Mouse (Mus musculus): ENCODE measurements at regions not wholly inside any gene's neighbourhood (a gene's known extent, or its start where the extent isn't known, plus 50 kb on each side); places are given as distances from the start of the nearest gene placed in this dataset.

DNA sequence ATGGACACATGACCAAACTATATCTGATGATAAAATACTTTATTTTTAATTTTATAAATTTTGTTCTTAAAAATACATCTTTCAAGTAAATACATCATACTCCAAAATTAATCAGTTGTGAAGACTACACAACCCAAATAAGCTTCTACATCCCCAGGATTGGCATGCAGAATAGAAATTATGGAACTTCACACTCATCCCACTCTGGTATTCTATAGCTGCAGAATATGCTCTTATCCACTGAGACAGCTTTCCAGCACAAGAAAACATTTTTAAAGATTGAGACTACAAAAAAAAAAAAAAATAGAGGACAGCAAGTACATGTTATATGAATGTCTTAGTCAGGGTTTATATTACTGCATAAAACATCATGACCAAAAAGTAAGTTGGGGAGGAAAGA, 94.4 kb downstream of the Gm11232 start:
- DNase-seq (ENCODE audit: low spot score in 2 of 2), result no peak

DNA sequence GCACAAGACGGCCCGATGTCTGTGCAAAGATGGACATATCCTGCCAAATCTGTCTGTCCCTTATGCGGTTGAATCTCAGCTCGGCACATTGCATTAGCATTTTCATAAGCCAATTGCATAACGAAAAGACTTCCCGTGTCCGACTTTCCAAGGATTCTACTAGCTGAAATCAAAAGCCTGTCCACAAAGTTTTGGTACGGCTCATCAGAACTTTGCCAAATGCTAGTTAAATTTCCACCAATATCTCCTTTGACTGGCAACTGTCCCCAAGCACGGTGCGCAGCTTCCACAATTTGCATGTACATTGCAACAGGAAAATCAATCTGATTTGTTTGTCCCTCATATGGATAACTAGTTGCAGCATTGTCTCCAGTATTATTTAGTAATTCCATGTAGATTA, 117.2 kb downstream of the Gm11232 start:
- DNase-seq (ENCODE audit: low spot score in 2 of 2), result no peak

DNA sequence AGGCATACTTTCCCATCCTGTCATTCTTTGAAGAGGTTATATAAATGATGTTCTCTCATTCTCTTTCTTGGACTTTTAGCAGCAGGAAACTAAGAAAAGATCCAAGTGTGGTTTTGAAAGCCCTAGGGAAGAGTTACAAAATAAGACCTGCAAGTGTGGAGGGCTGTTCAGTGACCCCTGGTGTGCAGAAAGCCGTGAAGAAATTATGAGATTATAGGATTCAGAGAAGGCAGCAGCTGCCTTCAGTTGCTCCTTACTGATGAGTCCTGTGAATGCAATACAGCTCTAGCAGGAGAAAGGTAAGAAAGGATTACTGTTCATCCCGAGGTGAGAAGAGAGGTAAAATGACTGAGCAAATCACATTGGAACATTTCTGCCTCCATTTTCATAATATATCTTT, 130.7 kb downstream of the Gm11232 start:
- DNase-seq (ENCODE audit: low spot score in 2 of 2), result no peak

DNA sequence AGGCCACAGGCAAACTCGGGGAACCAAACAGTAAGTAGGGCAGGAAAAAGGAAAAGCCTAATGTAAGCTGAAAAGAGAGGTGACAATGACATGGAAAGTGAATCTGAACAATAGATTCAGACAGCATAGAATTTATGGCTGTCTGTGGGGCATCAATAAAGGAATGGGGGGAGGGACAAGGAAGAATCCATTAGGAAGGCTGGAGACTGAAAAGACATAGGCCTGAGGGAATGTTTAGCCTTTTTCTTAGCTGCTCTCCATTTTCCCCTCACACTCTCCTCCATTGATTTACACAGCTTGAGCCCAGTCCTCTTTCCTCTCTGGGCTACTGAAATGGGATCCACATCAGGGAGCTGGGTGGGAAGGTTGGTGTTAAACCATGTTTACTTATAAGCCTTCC, 131.1 kb downstream of the Gm11232 start:
- DNase-seq (ENCODE audit: low spot score in 2 of 2), result no peak

DNA sequence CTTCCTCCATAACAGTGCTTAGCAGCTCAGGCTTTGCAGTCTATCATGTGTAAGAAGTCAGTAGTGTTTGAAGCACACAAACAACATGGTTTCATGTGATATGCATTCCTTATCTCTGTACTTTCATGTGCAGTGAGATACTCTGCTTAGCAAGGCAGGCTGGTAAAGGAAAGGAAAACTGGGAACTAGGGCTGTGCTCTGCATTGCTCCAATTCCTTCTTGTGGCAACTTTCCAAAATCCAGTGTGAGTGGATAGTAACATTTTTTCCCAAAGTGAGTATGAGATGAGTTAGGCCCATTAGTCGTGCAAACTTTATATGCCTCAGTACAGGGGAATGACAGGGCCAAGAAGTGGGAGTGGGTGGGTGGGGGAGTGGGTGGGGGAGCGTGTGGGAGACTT, 133.0 kb downstream of the Gm11232 start:
- no peak for DNase-seq (ENCODE audit: low spot score in 2 of 2)

DNA sequence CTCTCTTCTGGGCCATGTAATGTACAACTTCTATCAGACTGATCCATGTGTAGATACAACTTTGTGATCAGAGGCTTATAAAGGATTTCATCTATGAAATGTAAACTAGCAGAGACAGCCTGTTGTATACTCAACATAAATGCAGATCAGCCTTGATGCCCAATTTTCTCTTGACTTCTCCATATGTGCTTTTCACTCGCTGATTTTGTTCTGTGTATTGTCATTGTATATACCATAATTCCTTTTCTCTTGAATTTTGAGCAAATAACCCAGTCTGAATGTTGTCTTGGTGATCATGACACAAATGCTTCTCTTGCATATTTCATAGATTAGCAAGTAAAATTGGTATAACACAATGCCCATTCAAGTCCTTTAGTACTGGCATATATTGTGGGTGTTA, 144.0 kb downstream of the Gm11232 start:
- DNase-seq (ENCODE audit: low spot score in 2 of 2), result no peak

DNA sequence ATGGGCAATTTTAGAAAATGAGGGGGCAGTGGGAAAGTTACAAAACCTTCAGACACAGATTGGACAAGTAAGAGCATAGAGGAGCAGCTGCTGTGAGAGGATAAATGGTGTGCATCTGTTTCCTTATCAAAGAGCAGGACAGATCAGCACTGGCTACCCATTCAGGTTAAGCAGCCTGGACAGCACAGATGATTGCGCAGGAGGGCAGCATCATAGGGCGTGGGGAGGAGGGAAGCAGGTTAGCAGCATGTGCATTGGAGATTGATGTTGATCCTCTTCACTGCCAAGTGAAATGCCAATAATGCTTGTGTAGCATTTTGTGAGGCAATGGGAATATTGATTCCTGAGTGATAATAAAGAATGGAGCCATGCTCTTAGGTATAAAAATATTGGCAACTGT, 171.9 kb downstream of the Gm11232 start:
- DNase-seq (ENCODE audit: low spot score in 2 of 2), result no peak

DNA sequence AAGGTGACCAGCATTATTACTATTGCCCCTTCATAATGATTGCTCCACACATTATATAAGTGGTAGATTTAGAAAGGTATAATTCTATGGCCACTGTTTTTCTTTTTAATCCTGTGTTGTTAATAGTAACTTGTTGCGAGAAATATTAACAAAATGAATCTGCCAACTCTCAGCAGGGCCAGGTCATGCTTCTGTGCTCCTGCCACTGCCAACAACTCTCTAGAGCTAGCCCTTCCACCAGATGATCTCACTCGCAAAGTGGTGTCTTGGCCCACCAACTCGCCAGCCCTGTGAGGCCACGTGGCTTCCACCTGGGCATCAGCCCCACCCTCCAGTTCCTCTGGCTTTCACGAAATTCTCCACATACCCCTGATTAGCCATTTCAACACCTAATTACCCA, 197.1 kb downstream of the Gm11232 start:
- no peak for DNase-seq (ENCODE audit: low spot score in 2 of 2)

DNA sequence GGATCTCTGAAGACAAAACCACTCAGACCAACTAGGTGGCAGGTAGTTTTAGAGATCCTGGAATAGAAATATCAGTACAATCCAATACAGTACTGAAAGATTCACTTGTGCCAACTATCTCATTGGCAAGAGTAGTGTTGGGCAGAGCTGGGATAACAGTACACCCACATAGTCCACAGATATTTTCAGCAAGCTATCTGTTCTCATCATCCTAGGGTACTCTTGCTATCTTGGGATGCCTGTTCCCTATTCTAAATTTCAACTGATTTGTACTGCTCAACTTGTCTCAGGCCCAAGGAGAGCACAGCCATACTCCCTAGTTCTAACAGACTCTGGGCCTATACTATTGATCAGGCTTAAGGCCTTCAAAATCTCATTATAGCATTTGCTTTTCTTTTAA, 218.6 kb downstream of the Gm11232 start:
- DNase-seq (ENCODE audit: low spot score in 2 of 2), result no peak

DNA sequence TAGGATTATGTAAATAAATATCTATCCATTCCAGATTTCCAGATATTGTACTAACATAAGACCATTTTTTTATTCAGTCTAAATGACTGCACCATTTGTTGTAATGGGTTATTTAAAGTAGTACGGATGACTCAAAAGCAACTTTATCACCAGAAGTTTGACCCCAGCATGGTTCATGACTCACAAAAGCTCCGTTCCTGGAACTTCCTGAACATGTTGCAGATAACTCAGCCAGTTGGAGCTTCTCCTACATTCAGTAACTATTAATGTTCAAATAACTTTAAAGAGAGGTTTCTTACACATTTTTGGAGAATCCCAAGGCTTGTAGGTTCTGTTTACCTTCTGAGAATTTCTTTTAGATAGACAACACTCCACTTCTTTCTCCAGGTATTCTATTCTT, 219.8 kb downstream of the Gm11232 start:
- no peak for DNase-seq (ENCODE audit: low spot score in 2 of 2)

DNA sequence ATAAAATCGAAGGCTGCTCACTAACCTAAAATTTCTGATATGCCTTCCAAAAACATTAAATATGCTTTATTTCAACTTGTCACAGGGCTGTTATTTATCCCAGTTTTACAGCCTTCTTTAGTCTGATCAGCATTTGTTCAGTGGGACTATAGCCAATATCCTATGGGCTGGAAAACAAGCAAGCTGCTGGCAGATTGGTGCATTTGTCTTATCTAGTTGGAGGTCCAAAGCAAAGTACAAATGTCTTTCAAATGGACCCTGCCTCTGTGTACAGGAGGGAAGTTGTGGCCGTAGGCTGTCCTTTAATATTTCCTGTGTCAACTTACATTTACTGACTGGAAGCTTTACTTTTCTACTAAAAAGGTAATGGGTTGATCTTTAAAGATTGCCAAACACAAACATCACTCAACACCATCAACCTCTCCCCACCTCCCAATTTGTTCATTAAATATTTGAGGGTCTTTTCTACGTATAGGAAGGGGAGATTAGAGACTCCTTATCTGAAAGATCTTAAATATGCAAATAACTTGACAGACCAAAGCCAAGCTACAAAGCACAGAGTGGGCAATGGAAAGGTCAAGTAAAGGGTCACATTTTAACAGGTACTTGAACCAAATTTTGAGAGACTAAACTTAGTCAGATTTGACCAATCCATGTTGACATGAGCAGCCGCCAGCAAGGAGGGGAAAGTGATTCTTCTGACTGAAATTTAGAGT, 233.4 kb downstream of the Gm11232 start:
- DNase-seq (ENCODE audit: low spot score in 2 of 2), result no peak

DNA sequence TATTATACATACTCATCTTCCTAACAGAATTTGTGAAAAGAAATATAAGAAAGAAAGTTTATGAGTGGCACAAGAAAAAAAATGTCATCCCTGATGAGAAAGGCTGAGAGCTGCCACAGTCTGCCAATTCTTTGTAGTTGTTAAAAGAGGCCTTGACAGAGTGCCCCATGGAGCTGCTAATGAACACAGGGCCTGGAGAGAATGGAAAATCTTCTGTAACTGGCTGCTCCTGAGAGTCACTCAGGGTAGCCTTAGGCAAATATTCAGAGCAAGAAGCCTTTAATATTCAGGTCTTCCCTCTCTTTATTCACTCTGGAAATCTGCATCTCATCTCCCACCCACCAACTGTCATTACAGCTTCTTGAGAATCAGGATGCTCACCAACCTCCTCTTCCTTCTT, 237.0 kb downstream of the Gm11232 start:
- no peak for DNase-seq (ENCODE audit: low spot score in 2 of 2)

DNA sequence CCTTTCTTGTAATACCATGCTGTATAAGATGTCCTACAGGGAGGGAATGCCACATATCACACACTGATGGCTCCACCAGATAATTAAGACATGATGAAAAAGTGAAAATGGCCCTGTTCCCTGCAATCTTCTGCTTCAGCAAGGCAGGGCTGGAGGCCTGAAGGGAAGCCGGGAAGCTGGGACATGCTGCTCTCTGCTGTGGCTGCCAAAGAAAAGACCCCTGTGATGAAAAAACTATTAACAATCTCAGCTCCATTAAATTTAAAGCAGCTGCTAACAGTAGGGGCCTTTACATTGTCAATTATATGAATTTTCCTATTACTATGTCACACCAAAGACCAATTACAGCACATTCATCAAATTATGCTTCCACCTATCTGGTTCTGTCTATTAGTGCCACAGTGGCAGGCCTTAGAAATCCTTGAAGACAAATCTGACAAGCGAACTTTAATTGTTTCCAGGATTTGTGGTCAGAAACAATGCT, 239.8 kb downstream of the Gm11232 start:
- DNase-seq (ENCODE audit: low spot score in 2 of 2), result no peak

DNA sequence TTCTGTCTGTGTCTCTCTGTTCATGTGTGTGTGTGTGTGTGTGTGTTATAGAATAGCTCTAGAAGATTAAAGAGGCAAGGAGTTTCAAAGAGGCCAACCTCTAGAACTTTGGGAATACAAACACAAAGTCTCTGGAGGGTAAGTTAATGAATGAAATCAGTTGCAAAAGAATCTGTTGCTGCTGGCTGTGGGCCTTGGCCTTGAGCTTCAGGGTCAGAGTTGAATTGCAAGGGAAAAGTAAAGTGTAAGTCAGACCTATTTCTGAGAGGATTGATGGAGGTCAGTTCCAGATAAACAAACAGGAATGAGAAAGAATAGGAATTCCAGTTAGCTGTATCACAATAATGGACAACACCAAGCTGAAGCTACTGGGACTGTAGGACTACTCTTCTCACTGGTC, 250.9 kb downstream of the Gm11232 start:
- DNase-seq (ENCODE audit: low spot score in 2 of 2), result no peak

DNA sequence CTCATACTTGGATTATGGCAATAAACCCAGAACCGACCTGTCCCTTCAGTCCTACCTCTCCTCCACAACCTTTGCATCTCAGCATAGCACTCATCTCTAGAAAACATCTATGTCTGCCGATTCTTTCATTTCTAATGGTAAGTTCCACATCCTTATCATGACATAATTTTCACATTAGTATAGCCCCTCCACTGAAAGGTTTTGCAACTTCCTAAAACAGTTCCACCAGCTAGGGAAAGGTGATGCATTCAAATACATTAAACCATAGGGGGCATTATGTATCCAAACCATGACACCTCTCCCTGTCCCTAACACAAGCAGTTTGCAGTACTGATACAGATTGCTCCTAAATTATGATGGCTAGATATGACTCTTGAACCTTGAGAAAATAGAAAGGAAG, 268.0 kb downstream of the Gm11232 start:
- DNase-seq (ENCODE audit: low spot score in 2 of 2), result no peak

DNA sequence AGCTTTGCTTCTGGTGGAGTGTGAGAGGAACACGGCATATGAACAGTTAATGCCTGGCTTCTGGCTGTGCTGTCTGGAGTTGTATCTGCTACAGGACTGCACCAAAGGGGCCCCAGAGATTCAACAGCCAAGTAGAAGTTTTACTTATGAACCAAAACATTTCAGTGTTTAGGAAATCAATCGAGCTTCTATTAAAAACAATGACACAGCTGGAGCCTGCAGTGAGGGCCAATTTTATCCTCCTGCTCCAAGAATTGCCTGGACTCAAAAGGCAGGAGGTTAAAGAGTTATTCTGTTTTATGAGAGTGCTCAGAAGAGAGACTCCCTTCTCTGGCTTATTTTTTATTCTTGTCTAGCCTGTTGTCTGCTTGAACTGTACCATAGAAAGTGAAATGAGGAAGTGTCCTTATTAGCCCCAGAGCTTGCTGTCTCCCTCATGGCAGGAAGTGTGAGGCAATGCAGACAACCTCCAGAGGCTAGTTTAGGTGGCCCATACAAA, 269.1 kb downstream of the Gm11232 start:
- peak in 1 of 2 experiments; percentile 13 for DNase-seq (ENCODE audit: low spot score in 2 of 2)

DNA sequence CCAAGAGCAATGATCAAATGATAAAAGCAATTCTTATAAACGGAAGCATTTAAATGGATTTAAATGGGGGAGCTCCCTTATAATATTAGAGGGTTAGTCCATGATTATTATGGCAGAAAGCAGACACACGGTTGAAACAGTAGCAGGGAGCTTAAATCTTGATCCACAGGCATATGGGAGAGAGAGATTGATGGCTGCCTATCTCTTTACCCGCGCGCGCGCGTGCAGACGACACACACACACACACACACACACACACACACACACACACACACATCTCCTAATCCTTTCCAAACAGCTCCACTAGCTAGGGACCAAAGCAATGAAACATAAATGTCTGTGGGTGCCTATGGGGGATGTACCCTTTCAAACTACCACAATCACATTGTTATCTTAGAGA, 269.7 kb downstream of the Gm11232 start:
- no peak for DNase-seq (ENCODE audit: low spot score in 2 of 2)

DNA sequence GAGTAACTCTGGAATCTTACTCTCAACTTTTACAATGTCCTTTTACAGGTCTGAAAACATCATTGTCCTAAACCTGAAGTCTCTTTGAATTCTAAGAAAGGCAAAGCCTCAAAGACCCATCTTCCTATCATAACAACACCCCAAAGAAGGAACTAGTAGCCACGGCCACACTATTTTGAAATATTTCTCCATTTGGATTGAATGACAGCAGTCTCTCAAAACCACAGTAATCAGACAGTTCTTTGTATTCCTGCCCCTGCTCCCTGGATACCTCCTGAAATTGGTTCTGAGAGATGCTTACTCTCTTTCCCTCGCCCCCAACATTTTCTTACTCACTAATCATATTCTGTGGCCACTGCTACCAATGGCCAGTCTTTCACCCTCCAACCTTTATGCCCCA, 276.8 kb downstream of the Gm11232 start:
- DNase-seq (ENCODE audit: low spot score in 2 of 2), result no peak

DNA sequence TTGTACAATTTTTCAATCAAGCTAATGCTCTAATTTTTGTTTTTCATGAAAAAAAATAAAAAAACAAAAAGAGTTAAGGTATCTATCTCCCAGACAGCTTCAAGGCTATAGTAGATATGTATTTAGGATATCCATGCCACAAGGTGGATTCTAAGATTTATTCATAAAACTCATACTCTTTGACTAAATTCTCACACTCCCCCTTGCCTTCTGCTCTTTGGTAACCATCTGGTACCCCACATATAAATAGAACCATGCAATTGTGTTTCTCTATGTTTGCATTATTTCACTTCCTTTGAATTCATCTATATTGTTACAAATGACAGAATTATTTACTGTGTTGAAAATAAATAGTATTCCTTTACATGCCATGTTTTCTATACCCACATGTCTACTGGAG, 287.2 kb downstream of the Gm11232 start:
- DNase-seq (ENCODE audit: low spot score in 2 of 2), result no peak

DNA sequence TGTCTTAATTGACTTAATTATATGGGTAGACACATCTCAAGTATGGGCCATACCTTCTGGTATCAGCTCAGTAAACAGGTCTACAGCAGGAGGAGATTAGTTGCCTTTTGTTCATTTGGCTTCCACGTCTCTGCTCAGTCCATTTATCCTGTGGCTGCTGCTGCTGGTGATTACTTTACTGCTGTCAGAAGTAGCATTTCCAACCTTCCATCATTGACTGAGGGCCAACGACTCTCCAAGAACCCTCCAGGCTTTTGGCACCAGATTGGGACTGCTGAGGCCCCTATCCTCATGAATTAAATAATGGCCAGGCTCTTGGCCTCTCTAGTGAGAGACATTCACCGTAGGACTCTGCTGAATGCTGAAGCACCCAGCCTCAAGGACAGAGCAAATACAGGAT, 303.0 kb downstream of the Gm11232 start:
- DNase-seq (ENCODE audit: low spot score in 2 of 2), result no peak

DNA sequence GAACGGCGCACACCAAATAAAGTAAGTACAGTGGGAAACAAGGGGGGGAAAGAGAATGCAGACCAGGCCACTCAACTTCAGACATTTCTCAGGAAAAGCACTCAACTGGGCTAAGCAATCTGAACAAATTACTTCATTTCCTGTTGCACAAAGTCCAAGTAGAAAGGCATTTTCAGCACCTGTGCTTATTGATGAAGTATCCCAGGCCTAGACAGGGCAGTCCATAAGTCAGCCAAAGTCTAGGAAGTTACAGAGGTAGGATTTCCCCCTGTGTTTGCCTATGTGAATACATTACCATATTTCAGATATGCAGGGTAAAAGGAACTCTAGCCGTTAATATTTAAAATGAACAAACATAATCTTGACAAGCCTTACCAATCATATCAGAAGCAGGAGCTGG, 304.3 kb downstream of the Gm11232 start:
- DNase-seq (ENCODE audit: low spot score in 2 of 2), result no peak

DNA sequence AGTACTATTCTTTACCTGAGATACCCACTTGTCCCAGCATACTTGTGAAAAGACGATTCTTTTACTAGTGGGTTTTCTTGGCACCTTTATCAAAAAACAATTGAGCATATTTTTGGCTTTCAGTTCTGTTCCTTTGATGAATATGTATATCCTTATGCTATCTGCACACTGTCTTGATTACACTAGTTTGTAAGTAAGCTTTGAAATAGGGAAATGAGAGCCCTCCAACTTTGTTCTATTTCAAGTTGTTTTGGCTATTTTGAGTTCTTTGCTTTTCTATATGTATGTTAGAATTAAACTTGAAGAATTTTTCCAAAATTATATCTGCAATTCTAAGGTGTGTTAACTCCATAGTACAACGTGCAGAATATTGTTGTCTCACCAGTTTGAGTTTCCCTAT, 311.3 kb downstream of the Gm11232 start:
- no peak for DNase-seq (ENCODE audit: low spot score in 2 of 2)

DNA sequence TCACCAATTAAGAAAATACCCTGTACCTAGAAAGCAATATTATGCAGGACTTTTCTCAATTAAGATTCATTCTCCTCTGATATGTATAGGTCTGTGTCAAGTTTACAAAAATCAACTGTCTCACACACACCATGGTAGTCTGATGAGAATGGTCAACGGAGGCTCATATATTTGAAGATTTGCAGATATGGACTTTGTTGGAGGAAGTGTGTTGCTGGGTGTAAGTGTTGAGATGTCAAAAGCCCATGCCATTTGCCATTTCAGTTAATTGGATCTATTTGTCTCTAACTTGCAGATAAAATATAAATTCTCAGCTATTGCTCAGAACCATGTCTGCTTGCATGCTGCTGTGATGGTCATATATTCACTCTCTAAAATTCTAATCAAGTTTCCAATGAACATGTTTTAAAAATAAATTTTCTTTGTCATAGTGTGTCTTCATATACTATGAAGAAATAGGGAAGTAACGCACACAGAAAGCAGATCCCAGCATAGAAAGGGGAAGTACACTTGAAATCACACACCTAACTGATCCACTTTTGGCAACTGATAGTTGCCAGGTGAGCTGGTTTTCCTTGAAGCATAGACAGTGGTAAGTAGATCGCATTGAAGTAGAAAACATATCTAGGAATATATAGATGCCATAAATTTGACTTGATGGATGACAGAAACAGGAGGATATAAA, 326.4 kb downstream of the Gm11232 start:
- DNase-seq (ENCODE audit: low spot score in 2 of 2), result no peak
